Mouse (Mus musculus): ENCODE measurements around the gene Dok3. TPM values are rescaled to one million over a fixed set of nuclear protein-coding genes. Genes with fewer than 3 reads are reported as not detected.
A peak's percentile ranks its signal among the peaks of the same experiment; 100 is the strongest.

Gene Dok3
- polyA plus RNA-seq, 1 experiment, result 1.00 TPM

- Histone ChIP-seq H3K79me2 (ENCODE audit: control insufficient read depth, insufficient read depth) (peaks cover 31% of the 10 kb centered on the region), H3ac (ENCODE audit: control insufficient read depth, insufficient read length) (peak overlapping the region; percentile 77), H3K27me3 (ENCODE audit: control insufficient read depth, insufficient read depth, insufficient read length) (no peaks in the 10 kb centered on the region), H3K36me3 (ENCODE audit: control insufficient read depth, insufficient read depth) (peaks cover 8% of the 10 kb centered on the region), H3K4me2 (ENCODE audit: low read depth) (peak overlapping the region; percentile 56), H3K4me3 (peak overlapping the region; percentile 82)
- TF ChIP-seq MAX (IDR thresholded peaks at IDR 0.05; ENCODE audit: low read depth) (no peak), REST (IDR thresholded peaks at IDR 0.05; ENCODE audit: insufficient read depth, insufficient read length) (no peak), SRF (IDR thresholded peaks at IDR 0.05; ENCODE audit: control insufficient read depth, insufficient read length, low read depth) (no peak), POLR2AphosphoS2 (IDR thresholded peaks at IDR 0.05; ENCODE audit: insufficient read length, low read depth) (no peak), USF1 (IDR thresholded peaks at IDR 0.05; ENCODE audit: low read depth) (no peak), MYOD1 (IDR thresholded peaks at IDR 0.05; ENCODE audit: control insufficient read depth in 1 of 3, insufficient read length in 2 of 3, low read depth in 2 of 3) (no peak), TCF12 (IDR thresholded peaks at IDR 0.05; ENCODE audit: insufficient read depth, poor library complexity, severe bottlenecking) (no peak), CEBPB (IDR thresholded peaks at IDR 0.05; ENCODE audit: insufficient read depth, poor library complexity, severe bottlenecking) (no peak)
These were observed 15.3 kb downstream of the Dok3 start for GRCm38 (mm10) chr13:55513828-55514227.

- H3K4me3 ChIP-seq, result peak within 1 kb of the TSS; percentile 82
- H3K36me3 ChIP-seq (ENCODE audit: control insufficient read depth, insufficient read depth), result peaks cover 13% of the 10 kb centered on the region
- no peaks in the 10 kb centered on the region for H3K27me3 ChIP-seq (ENCODE audit: control insufficient read depth, insufficient read depth, insufficient read length)
- peak within 1 kb of the TSS; percentile 99 for H3K4me2 ChIP-seq (ENCODE audit: low read depth)
- H3K79me2 ChIP-seq (ENCODE audit: control insufficient read depth, insufficient read depth), result peaks cover 37% of the 10 kb centered on the region
- peak within 1 kb of the TSS; percentile 77 for H3ac ChIP-seq (ENCODE audit: control insufficient read depth, insufficient read length)
- no peak for TF ChIP-seq USF1 (IDR thresholded peaks at IDR 0.05; ENCODE audit: low read depth)
- TF ChIP-seq TCF12 (IDR thresholded peaks at IDR 0.05; ENCODE audit: insufficient read depth, poor library complexity, severe bottlenecking), result no peak
- TF ChIP-seq E2F4 (IDR thresholded peaks at IDR 0.05; ENCODE audit: insufficient read depth), result no peak
- TF ChIP-seq MYOG (IDR thresholded peaks at IDR 0.05; ENCODE audit: control insufficient read depth in 1 of 3, insufficient read depth in 1 of 3, insufficient read length in 2 of 3, low read depth in 2 of 3), result peak in 1 of 3 experiments; percentile 10
- peak; percentile 98 for TF ChIP-seq POLR2AphosphoS2 (IDR thresholded peaks at IDR 0.05; ENCODE audit: insufficient read length, low read depth)
- TF ChIP-seq MYOD1 (IDR thresholded peaks at IDR 0.05; ENCODE audit: control insufficient read depth in 1 of 3, insufficient read length in 2 of 3, low read depth in 2 of 3), result peak in 1 of 3 experiments; percentile 11
- peak; percentile 98 for TF ChIP-seq POLR2A (IDR thresholded peaks at IDR 0.05; ENCODE audit: insufficient read length, low read depth)
- no peak for TF ChIP-seq MAX (IDR thresholded peaks at IDR 0.05; ENCODE audit: low read depth)
- peak; percentile 21 for TF ChIP-seq REST (IDR thresholded peaks at IDR 0.05; ENCODE audit: insufficient read depth, insufficient read length)
- peak; percentile 33 for TF ChIP-seq TCF3 (IDR thresholded peaks at IDR 0.05; ENCODE audit: insufficient read length, low read depth)
- no peak for TF ChIP-seq CEBPB (IDR thresholded peaks at IDR 0.05; ENCODE audit: insufficient read depth, poor library complexity, severe bottlenecking)
- TF ChIP-seq SRF (IDR thresholded peaks at IDR 0.05; ENCODE audit: control insufficient read depth, insufficient read length, low read depth), result no peak
These were observed 15.9 kb downstream of the Dok3 start, which contains the start of gene Pdlim7 for GRCm38 (mm10) chr13:55513111-55513748. TSS of gene Pdlim7 (minus strand) at chr13:55513676.

GRCm38 (mm10) chr13:55512379-55513031 lies 16.6 kb downstream of the Dok3 start:
- Histone ChIP-seq H3K27me3 (ENCODE audit: control insufficient read depth, insufficient read depth, insufficient read length) (no peaks in the 10 kb centered on the region), H3K4me2 (ENCODE audit: low read depth) (peak overlapping the region; percentile 99), H3K36me3 (ENCODE audit: control insufficient read depth, insufficient read depth) (peaks cover 18% of the 10 kb centered on the region), H3ac (ENCODE audit: control insufficient read depth, insufficient read length) (peak overlapping the region; percentile 77), H3K4me3 (peak overlapping the region; percentile 82), H3K79me2 (ENCODE audit: control insufficient read depth, insufficient read depth) (peaks cover 44% of the 10 kb centered on the region)
- TF ChIP-seq SRF (IDR thresholded peaks at IDR 0.05; ENCODE audit: control insufficient read depth, insufficient read length, low read depth) (peak; percentile 95), MYOG (IDR thresholded peaks at IDR 0.05; ENCODE audit: control insufficient read depth in 1 of 3, insufficient read depth in 1 of 3, insufficient read length in 2 of 3, low read depth in 2 of 3) (no peak), POLR2AphosphoS2 (IDR thresholded peaks at IDR 0.05; ENCODE audit: insufficient read length, low read depth) (peak; percentile 40)

- H3K4me2 ChIP-seq (ENCODE audit: low read depth), result peak overlapping the region; percentile 99
- H3K79me2 ChIP-seq (ENCODE audit: control insufficient read depth, insufficient read depth), result peaks cover 52% of the 10 kb centered on the region
- H3K36me3 ChIP-seq (ENCODE audit: control insufficient read depth, insufficient read depth), result peaks cover 25% of the 10 kb centered on the region
- H3K27me3 ChIP-seq (ENCODE audit: control insufficient read depth, insufficient read depth, insufficient read length), result no peaks in the 10 kb centered on the region
- peak; percentile 44 for TF ChIP-seq POLR2AphosphoS2 (IDR thresholded peaks at IDR 0.05; ENCODE audit: insufficient read length, low read depth)
- TF ChIP-seq SRF (IDR thresholded peaks at IDR 0.05; ENCODE audit: control insufficient read depth, insufficient read length, low read depth), result peak; percentile 89
- TF ChIP-seq MYOD1 (IDR thresholded peaks at IDR 0.05; ENCODE audit: control insufficient read depth in 1 of 3, insufficient read length in 2 of 3, low read depth in 2 of 3), result no peak
- H3ac ChIP-seq (ENCODE audit: control insufficient read depth, insufficient read length), result peak overlapping the region; percentile 77
- H3K4me3 ChIP-seq, result peak overlapping the region; percentile 82
These were observed 17.6 kb downstream of the Dok3 start for GRCm38 (mm10) chr13:55511492-55511861.

Measured in myocyte (in vitro differentiated cells).